Mouse (Mus musculus): ENCODE measurements around the gene Zfy2. TPM values are rescaled to one million over a fixed set of nuclear protein-coding genes. Genes with fewer than 3 reads are reported as not detected.

Gene Zfy2
- polyA plus RNA-seq (2012; ENCODE audit: insufficient read depth, insufficient read length, low replicate concordance, missing spikeins): not detected in 2 replicates

- Histone ChIP-seq H3K4me1 (ENCODE audit: control insufficient read depth, insufficient read depth, low read length) (no peaks in the 10 kb centered on the region), H3K4me3 (ENCODE audit: insufficient read depth, low read depth, low read length) (no peak within 1 kb of the TSS), H3K27ac (ENCODE audit: insufficient read depth, low read depth, low read length) (no peak within 1 kb of the TSS)
- TF ChIP-seq CTCF (IDR thresholded peaks at IDR 0.05; ENCODE audit: insufficient read depth, low read depth, low read length): no peak
- no peak for TF ChIP-seq POLR2A (IDR thresholded peaks at IDR 0.05; ENCODE audit: insufficient read depth, low read depth, low read length)
- 55% methylated on average over 2 of the region's 2 CpGs for WGBS
These were observed at the start of gene Zfy2 for GRCm38 (mm10) chrY:2170309-2170708. Gene Zfy2 (minus strand): TSS chrY:2170409.

All from olfactory bulb, adult 2 months (tissue).